Mouse (Mus musculus) lung, adult 2 months (tissue): ENCODE results near the gene Ppara. TPM values are rescaled to one million over a fixed set of nuclear protein-coding genes. Genes with fewer than 3 reads are reported as not detected.

Experiments used
- DNase-seq: peaks from one replicate; pipeline ENCODE4 v3.0.0; 2022
- H3K4me1 ChIP-seq: fragments of 200-500 bp; 2 replicates; pipeline ENCODE4 v1.6.1; 2011; ENCODE audit warnings: low read length; ENCODE audit not compliant: control insufficient read depth, insufficient read depth
- H3K4me3 ChIP-seq: fragments of 200-500 bp; replicated peaks from 2 replicates; pipeline ENCODE3; 2011; ENCODE audit warnings: low read depth, mild to moderate bottlenecking, control low read depth, low read length; ENCODE audit errors: extremely low read depth
- CTCF ChIP-seq: fragments of 200-500 bp; IDR thresholded peaks from 2 replicates; pipeline ENCODE4 v1.5.1; 2011; ENCODE audit warnings: mild to moderate bottlenecking, low read length, control low read depth; ENCODE audit not compliant: insufficient read depth
- POLR2A ChIP-seq: fragments of 200-500 bp; IDR thresholded peaks from 2 replicates; pipeline ENCODE4 v1.6.1; 2011; ENCODE audit warnings: low read depth, mild to moderate bottlenecking, control low read depth, low read length, borderline replicate concordance; ENCODE audit errors: extremely low read depth
- WGBS: fragments of 180-500 bp; shearing (Covaris S2); methylation state at CpG from one replicate; pipeline ENCODE4 v1.1.7; 2018; 5-methylcytosine and 5-hydroxymethylcytosine counted together
- polyA plus RNA-seq: library from polyadenylated mRNA; depleted of rRNA; stranded (reverse); fragments of >200 nt; gene quantifications from 2 replicates; pipeline ENCODE4 v1.2.3, GENCODE M21; 2012; rRNA removed

Ppara gene
- polyA plus RNA-seq, 1 experiment = 2.3 TPM

GRCm38 (mm10) chr15:85845071-85845470 lies 110.3 kb downstream of the Ppara start:
- Histone ChIP-seq H3K4me3 (no peak overlapping the region), H3K4me1 (no peaks in the 10 kb centered on the region)
- TF ChIP-seq POLR2A = no peak
- TF ChIP-seq CTCF = no peak
- DNase-seq = no peak

GRCm38 (mm10) chr15:85851656-85852392 lies 117.0 kb downstream of the Ppara start:
- H3K4me3 ChIP-seq = no peak overlapping the region
- no peaks in the 10 kb centered on the region for H3K4me1 ChIP-seq
- no peak for DNase-seq
- 79% methylated on average over 12 of the region's 12 CpGs for WGBS
- TF ChIP-seq POLR2A (no peak), CTCF (no peak)

Other genes with a start within 250 kb of the Ppara start
- gene 7530416G11Rik, start 231.8 kb upstream of the Ppara start, polyA plus RNA-seq = not detected in 2 replicates
- 7.0 and 13.2 TPM in 2 replicates for gene Wnt7b, start 152.5 kb upstream of the Ppara start, polyA plus RNA-seq
- 39.0 and 43.0 TPM in 2 replicates for gene Cdpf1, start 76.7 kb downstream of the Ppara start, polyA plus RNA-seq
- gene Pkdrej, start 86.8 kb downstream of the Ppara start, polyA plus RNA-seq = 0.25 and 0.44 TPM in 2 replicates
- 8.7 and 13.0 TPM in 2 replicates for gene Ttc38, start 97.3 kb downstream of the Ppara start, polyA plus RNA-seq
- gene Gtse1, start 124.8 kb downstream of the Ppara start, polyA plus RNA-seq = 1.0 and 2.0 TPM in 2 replicates
- 32.6 and 43.9 TPM in 2 replicates for gene Trmu, start 144.3 kb downstream of the Ppara start, polyA plus RNA-seq